Mouse (Mus musculus): ENCODE data around the gene Ripor2.

Ripor2 gene

GRCm38 (mm10) chr13:24713434-24714000 is 131.5 kb downstream of the Ripor2 start:
- peak; percentile 45 for DNase-seq (ENCODE audit: low read depth)

DNA sequence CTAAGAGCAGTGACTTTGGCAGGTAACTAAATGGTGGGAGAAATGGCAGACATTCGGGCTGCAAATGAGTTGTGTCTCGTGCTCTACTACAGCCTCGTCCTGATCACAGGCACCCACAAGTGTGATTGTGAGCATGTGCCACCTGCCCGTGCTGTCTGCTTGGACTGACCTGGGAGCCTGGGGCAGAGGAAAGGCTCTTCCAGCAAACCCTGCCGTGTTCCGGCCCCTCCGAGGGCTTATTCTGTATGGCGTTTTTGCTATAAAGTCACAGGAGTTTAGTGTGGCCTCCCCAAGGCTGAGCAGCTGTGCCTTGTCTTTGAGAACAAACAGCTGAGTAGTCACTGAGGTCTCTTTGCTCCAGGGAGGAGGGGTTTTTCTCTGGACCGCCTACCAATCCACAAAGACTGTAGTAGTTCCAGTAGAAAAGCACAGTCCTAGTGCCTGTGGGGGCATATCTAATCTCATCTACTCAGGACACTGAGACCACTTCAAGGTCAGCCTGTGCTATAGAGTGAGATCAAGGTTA is 132.4 kb downstream of the Ripor2 start:
- DNase-seq (ENCODE audit: low read depth) = no peak

DNA sequence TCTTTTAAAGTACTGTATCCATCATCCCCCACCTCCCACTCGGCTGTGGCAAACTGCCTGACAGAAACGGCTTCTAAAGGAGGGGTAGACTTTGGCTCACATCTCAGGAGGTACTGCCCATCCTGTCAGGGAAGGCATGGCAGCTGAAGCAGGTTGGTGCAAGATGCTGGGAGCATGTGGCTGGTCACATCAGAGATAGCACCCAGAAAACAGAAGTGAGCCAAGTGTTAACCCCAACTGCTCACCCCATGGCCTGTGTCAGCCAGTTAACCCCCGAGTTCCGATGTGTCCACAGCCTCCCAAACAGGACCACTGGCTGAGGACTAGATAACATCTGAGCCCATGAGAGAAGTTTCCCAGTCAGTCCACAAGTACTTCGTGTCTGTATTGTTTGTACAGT is 133.6 kb downstream of the Ripor2 start:
- no peak for DNase-seq (ENCODE audit: low read depth)

DNA sequence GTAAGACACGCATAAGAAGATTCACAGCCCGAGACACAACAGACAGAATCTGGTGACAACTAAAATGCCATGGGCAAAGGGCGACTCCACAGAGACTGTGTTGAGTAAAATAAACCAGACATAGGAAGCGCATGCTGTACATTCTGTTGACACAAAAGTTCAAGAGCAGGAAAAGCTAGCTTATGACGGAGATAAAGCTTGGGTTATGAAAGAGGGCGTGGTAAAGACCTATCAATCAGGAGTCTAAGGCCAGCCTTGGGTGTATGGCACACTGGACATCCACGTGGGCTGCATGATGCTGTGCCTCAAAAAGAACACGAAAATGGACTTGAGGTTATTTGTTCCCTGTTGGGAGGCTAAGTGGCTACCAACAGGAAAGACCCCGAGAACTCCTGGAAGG is 134.5 kb downstream of the Ripor2 start:
- DNase-seq (ENCODE audit: low read depth) = no peak

DNA sequence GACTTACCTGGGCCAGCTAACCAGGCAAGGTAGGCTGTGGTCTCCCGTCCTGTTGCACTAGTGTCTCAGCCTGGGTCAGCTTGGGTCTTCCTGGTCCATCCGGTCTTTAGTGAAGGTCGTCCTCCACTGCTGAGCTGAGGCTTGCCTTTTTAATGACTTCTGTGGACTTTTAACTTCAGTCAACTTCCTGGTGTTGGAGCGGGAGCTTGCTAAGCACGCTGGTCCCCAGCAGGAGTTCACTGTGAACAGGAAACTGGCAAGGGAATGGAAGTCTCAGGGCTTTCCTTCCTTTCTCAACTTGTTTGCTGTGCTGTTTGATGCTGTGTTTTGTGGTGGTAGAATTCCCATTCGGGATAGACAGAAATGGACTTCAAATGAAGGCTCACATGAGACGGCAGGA is 135.7 kb downstream of the Ripor2 start:
- DNase-seq (ENCODE audit: low read depth) = no peak

GRCm38 (mm10) chr13:24721502-24721901 is 139.5 kb downstream of the Ripor2 start:
- peak; percentile 39 for DNase-seq (ENCODE audit: low read depth)

GRCm38 (mm10) chr13:24723699-24724394 is 141.9 kb downstream of the Ripor2 start:
- DNase-seq (ENCODE audit: low read depth) = no peak

DNA sequence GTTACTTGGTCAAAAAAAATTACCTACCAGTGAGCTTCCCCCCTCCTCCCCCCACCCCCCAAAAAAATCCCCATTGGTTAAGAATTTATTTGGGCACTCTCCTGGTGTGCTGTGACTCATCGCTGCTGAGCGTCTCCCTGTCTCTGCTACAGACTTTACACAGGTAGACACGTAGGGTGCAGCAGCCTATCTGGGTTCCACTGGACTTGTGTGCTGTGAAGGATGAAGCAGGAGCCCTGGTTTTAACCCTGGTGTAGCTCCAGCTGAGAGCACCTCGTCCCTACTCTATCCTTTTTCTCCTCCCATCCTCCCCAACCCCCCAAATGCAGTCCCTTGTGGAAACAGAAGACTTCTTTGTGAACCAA is 142.4 kb downstream of the Ripor2 start:
- no peak for DNase-seq (ENCODE audit: low read depth)

GRCm38 (mm10) chr13:24729128-24729527 is 147.1 kb downstream of the Ripor2 start:
- DNase-seq (ENCODE audit: low read depth) = no peak

DNA sequence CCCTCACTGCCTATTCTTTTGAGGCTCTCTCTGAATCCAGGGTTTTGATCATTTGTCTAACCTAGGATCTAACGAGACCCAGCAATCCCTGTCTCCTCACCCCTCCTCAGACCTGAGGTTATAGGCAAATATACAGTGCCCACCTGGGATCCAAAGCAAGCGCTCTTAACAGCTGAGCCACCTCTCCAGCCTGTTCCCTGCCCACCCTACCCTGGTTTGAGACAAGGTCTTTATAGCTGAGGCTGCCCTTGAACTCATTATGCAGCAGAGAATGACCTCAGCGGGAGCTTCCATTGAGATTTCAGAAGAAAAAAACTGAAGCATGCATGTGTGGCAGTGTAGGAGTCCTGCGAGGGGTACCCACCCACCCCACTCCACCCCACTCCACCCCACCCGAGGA is 152.5 kb downstream of the Ripor2 start:
- DNase-seq (ENCODE audit: low read depth) = no peak

GRCm38 (mm10) chr13:24735608-24736131 is 153.7 kb downstream of the Ripor2 start:
- DNase-seq (ENCODE audit: low read depth) = peak; percentile 58

GRCm38 (mm10) chr13:24741028-24741427 is 159.0 kb downstream of the Ripor2 start, which contains the start of gene Armh2:
TSS of gene Armh2 (plus strand) at chr13:24741232.
- DNase-seq (ENCODE audit: low read depth) = no peak

GRCm38 (mm10) chr13:24747823-24748222 is 165.8 kb downstream of the Ripor2 start:
- no peak for DNase-seq (ENCODE audit: low read depth)

DNA sequence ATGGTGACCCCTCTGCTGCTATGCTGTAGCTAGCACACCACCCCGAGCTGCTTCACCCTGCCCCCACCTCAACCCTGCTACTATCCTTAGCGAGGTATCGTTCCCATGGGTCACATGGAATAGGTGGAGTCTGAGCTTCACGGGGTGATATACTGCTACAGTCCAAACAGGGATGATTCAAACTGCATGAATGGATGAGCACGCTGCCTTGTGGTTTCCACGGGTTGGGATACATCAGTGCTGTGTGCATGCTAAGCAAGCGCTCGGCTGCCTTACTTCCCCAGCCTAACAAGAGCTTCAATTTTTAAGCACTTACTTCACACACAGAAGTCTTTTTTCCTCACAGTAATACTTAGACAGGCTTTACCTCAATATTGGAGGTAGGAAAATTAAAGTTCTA is 168.8 kb downstream of the Ripor2 start:
- DNase-seq (ENCODE audit: low read depth) = no peak

GRCm38 (mm10) chr13:24751396-24751795 is 169.4 kb downstream of the Ripor2 start:
- DNase-seq (ENCODE audit: low read depth) = peak; percentile 74

- DNase-seq (ENCODE audit: low read depth) = no peak
These were observed 174.8 kb downstream of the Ripor2 start for GRCm38 (mm10) chr13:24756756-24757155.

GRCm38 (mm10) chr13:24757820-24758564 is 176.0 kb downstream of the Ripor2 start:
- peak; percentile 41 for DNase-seq (ENCODE audit: low read depth)

DNA sequence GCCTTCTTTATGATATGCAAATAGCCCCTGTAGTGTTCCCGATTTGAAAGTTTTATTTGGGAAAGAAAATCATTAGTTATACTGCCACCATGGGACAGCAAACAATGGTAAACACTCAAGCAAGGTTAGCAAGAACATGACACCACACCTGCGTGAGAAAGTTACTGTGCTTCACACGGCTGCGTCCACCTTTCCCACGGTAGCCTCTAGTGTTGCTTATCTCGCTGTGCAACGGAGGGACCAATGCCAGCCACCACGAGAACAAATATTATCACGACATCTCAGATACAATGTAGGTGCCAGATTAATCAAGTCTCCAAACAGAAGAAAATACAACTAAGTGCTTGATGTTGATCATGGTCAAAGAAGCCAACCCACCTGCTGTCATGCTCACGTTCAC is 177.5 kb downstream of the Ripor2 start:
- no peak for DNase-seq (ENCODE audit: low read depth)

DNA sequence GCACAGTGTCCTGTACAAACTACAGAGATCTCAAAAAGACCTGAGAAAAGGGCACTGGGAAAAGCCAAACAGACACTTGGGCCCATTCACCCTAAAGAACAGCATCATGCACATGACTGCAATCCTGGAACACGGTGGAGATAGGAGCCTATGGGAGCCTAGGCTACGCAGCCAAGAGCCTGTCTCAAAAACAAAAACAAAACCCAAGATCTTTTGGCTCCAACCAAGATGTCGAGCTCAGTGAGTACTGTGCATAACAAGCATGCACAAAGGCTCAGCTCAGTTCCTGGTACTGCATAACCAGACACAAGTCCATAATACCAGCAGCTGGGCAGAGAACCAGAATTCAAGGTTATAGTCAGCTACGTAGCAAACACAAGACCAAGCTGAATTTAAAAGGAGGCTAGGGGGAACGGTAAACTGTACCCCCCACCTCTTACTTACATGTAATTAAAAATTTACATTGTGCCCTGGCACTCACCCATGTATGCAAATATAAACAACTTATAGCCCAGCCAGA is 178.4 kb downstream of the Ripor2 start:
- DNase-seq (ENCODE audit: low read depth) = no peak

DNA sequence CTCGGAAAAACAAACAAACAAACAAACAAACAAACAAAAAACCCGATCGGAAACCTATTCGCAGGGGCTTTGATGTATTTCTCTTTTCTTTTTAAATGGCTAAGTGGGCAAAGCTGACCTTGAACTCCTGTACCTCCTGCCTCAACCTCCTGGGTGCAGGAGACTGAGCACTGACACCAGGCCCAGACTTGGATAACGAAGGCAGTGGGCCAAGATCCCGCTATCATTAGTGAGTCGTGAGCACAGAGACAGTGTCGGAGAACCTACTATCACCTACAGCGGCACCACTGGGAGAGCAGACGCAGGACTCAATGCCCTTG is 179.1 kb downstream of the Ripor2 start:
- no peak for DNase-seq (ENCODE audit: low read depth)

GRCm38 (mm10) chr13:24761403-24762227 is 179.6 kb downstream of the Ripor2 start, which contains the start of gene Gmnn:
TSS of gene Gmnn (minus strand) at chr13:24761923.
- peak; percentile 94 for DNase-seq (ENCODE audit: low read depth)

GRCm38 (mm10) chr13:24762254-24762653 is 180.3 kb downstream of the Ripor2 start:
- no peak for DNase-seq (ENCODE audit: low read depth)
